Mouse (Mus musculus) gastrocnemius, adult 2 months (tissue): ENCODE measurements around the gene Brd3os. TPM values are rescaled to one million over a fixed set of nuclear protein-coding genes. Genes with fewer than 3 reads are reported as not detected.
A peak's percentile ranks its signal among the peaks of the same experiment; 100 is the strongest.

ENCODE experiments used
- DNase-seq: peaks from one replicate; pipeline ENCODE4 v3.0.0; 2022
- H3K27ac ChIP-seq: fragments of 200-600 bp; 2 replicates; pipeline ENCODE4 v1.8.1; 2022; ENCODE audit warnings: mild to moderate bottlenecking
- H3K4me3 ChIP-seq: fragments of 200-600 bp; 2 replicates; pipeline ENCODE4 v1.8.1; 2022; ENCODE audit warnings: mild to moderate bottlenecking, moderate library complexity
- CTCF ChIP-seq: fragments of 200-600 bp; IDR thresholded peaks from 2 replicates; pipeline ENCODE4 v1.8.1; 2022; ENCODE audit warnings: antibody characterized with exemption, mild to moderate bottlenecking, moderate library complexity
- intact Hi-C: fragments of 180-260 bp; cut with DNase I; formaldehyde crosslinking; loops from one replicate; pipeline ENCODE4 v1.15.1; 2025
- total RNA-seq, 2 experiments: library from RNA; stranded (reverse); gene quantifications; 2 replicates each; pipeline ENCODE4 v1.2.3; 2021

Brd3os gene
- total RNA-seq, 2 experiments from 2014 or later = 0.61 to 1.0 TPM

- Histone ChIP-seq H3K4me3 (peak overlapping the region; percentile 99), H3K27ac (peak overlapping the region; percentile 91)
- no peak for TF ChIP-seq CTCF
- intact Hi-C loops = no loop called here
- DNase-seq = peak; percentile 82
These were observed 15.7 kb upstream of the Brd3os start for GRCm38 (mm10) chr2:27426406-27426854.

DNA sequence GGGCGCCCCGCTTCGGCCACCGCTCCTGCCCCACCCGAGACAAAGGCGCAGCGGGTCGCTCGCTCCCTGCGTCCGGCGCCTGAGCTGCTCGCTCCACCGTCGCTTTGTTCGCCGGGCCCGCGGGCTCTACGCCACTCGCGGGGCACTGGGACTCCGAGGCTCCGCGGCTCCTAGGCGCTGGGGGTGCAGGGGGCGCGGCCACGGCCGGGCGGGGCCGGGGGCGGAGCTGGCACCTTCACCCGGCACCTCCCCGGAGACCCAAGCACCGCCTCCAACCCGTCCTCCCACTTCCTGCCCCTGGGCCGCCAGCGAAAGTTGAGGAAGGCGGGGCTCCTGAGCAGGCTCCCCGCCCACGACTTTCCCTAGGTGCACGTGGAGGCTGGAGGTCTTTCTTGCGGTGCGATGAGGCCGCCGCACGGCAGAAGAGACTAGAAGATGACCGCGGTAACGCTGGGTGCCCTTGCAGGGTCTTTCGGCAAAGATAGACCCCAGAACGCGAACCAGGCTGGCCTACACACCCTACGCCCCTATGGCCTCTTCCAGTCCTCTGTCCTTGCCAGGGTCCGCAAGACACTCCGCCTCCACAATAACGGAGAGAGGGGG is 15.2 kb upstream of the Brd3os start, which contains the start of gene Vav2:
Vav2 (minus strand) TSS at position 179 of the 603 bp plus-strand sequence.
- Histone ChIP-seq H3K27ac (peak within 1 kb of the TSS; percentile 91), H3K4me3 (peak within 1 kb of the TSS; percentile 99)
- no peak for TF ChIP-seq CTCF
- DNase-seq = peak; percentile 96
- intact Hi-C loops = no loop called here

- no peak overlapping the region for H3K4me3 ChIP-seq
- DNase-seq = peak; percentile 86
- TF ChIP-seq CTCF = peak; percentile 100
- intact Hi-C loops = loop anchor here (1.0 kb wide), 1 partner anchor 139 kb away; no protein-coding TSS in a partner anchor
- H3K27ac ChIP-seq = no peak overlapping the region
These were observed 14.1 kb upstream of the Brd3os start for GRCm38 (mm10) chr2:27428071-27428470.

DNA sequence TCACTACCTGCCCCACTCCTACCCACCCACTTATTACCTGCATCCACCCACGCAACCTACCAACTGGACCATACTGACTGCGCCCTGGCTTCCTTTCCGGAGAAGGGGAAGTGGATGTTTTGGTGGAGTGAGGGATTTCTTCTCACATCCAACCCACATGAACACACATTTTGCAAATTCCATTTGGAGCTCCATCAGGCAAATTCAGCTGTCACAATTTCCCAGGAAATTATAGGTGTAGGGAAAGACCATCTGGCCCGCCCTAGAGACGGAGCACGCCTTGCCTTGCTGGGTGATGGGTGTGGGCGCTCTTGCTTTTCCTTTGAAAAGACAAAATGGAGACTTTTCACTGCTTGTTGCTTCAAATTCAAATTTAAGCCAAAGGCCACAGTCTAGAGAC is 11.5 kb upstream of the Brd3os start:
- intact Hi-C loops = no loop called here
- Histone ChIP-seq H3K27ac (no peak overlapping the region), H3K4me3 (no peak overlapping the region)
- DNase-seq = no peak
- TF ChIP-seq CTCF = no peak

DNA sequence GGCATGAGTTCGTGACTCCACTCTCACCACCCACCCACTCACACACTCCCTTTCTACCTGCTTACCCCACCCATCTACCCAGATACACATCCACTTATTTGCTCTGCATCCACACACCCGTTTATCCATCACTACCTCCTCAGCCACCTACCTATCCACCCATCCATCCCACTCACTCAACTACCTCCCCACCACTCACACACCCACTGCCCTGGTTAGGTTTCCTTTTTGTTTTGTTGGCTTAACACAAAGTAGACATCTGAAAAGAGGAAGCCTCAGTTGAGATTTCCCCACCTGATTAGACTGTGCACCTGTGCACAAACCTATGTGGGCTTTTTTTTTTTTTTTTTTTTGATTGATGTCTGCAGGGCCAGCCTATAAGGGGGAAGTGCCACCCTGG is 9.5 kb upstream of the Brd3os start:
- no peak for DNase-seq
- no peak for TF ChIP-seq CTCF
- intact Hi-C loops = no loop called here
- no peak overlapping the region for H3K27ac ChIP-seq
- H3K4me3 ChIP-seq = no peak overlapping the region

DNA sequence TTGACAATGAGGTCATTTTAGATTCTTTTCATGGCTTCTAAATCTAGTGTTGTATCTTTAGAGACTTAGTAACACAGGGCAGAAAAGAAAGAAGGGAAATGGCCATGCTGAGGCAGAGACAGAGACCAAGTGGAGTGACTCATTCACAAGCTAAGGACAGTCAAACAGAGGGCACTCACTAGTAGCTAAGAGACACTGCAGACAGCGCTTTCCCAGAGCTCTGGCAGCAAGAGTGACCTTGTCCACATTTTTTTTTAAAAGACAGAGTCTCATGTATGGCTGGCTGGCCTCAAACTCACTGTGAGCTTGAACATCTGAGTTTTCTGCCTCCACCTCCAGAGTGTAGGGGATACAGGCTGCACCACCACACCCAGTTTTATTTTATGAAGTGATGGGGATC is 4.2 kb upstream of the Brd3os start:
- Histone ChIP-seq H3K27ac (no peak overlapping the region), H3K4me3 (no peak overlapping the region)
- TF ChIP-seq CTCF = no peak
- no peak for DNase-seq
- intact Hi-C loops = no loop called here

DNA sequence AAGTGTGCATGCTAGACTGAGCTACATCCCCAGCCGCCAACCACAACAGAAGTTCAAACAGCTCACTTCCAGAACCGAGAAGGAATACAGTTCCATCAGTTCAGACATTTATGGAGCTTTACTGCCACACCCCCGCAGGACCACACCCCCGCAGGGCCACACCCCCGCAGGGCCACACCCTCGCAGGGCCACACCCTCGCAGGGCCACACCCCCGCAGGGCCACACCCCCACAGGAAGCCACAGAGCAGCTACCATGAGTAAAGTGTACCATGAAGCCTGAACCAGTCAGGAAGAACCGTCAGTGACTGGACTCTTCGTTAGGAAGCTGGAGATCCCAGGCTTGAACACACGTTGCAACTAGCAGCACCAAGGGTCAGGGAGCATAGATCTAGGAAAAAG is 3.8 kb upstream of the Brd3os start:
- H3K27ac ChIP-seq = no peak overlapping the region
- intact Hi-C loops = no loop called here
- DNase-seq = no peak
- TF ChIP-seq CTCF = no peak
- H3K4me3 ChIP-seq = no peak overlapping the region

DNA sequence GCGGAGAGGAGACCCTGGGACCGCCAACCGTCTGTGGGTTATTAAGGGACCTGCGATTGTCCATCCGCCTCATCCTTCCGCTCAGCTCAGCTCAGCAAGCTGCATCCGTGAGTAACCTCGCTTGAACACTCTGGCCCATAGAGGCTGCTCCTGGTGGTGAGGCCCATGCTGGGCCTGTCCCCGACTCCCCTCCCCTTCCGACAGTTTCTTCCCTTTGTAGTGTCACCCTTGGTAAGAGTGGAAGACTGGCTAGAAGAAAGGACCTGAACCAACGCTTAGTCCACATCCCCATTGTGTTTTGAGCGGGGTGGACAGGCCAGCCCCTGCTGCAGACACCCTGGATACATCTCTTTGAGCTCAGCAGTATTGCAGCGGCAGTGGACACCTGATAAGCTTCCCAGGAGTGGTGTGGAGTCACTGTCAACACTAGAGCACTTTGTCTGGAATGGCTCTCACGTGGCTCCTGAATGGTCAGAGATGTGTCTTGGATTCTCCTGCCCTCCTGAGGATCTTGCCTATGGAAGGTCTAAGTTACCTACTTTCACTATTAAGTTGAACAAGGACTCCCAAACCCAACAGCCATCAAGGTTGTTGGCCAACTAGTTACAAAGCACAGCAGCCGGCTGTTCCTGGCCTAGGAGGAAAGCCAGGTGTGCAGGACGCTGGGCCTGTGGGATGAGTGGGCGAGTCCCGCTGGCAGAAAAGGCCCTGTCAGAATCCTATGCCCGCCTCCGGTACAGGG is 755 bp downstream of the Brd3os start:
- peak overlapping the region; percentile 80 for H3K4me3 ChIP-seq
- TF ChIP-seq CTCF = no peak
- no peak for DNase-seq
- intact Hi-C loops = no loop called here
- H3K27ac ChIP-seq = peak overlapping the region; percentile 68

- TF ChIP-seq CTCF = no peak
These were observed 1.3 kb downstream of the Brd3os start for GRCm38 (mm10) chr2:27443450-27443708.

GRCm38 (mm10) chr2:27445910-27446309 is 3.8 kb downstream of the Brd3os start:
- intact Hi-C loops = no loop called here
- no peak for DNase-seq
- TF ChIP-seq CTCF = no peak
- Histone ChIP-seq H3K4me3 (no peak overlapping the region), H3K27ac (no peak overlapping the region)

More at GRCm38 (mm10) chr2:27443450-27443708, 1.3 kb downstream of the Brd3os start:
- peak overlapping the region; percentile 80; the same call in 1 of the 2 replicates for H3K4me3 ChIP-seq
- no peak overlapping the region for H3K27ac ChIP-seq
- intact Hi-C loops = no loop called here
- no peak for DNase-seq

DNA sequence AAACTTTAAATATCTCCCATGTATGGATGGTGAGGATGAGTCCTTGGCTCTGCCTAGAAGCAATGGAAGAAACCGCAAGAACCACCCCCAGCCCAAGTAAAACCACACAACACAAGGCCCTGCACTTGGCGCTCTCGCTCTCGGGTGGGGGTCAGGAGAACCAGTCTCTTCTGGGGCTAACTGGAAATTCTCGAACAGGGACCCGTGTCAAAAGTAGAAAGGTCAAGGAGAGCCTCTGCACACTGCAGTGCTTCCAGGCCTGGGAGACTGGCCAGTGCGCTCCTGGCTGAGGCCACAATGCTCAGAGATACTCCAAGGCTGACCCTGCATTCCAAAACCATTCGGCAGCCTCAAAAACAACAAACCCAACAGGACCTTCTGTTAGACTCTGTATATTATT is 4.7 kb downstream of the Brd3os start:
- Histone ChIP-seq H3K27ac (no peak overlapping the region), H3K4me3 (no peak overlapping the region)
- intact Hi-C loops = no loop called here
- no peak for TF ChIP-seq CTCF
- DNase-seq = no peak

- TF ChIP-seq CTCF = peak; percentile 1; the same call in 1 of the 2 replicates
These were observed 5.7 kb downstream of the Brd3os start for GRCm38 (mm10) chr2:27447782-27448181.

DNA sequence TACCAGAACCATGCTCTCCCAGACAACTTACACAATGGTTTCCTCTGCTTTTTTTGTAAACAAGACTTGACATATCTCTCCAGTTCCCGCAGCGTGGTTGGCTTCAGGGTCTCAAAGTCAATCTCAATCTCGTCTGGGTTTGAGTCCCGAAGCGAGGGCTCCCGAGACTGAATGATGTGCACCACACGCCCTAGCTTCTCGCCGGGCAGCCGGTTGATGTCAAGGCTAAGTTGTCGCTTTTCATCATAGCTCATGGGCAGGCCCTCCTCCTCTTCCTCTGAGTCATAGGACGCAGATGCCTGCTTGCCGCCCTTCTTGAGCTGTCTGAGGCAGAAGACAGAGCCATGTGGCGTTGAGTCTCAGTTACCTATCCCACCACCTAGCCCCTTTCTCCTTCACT is 8.1 kb downstream of the Brd3os start:
- no peak overlapping the region for H3K4me3 ChIP-seq
- no peak for TF ChIP-seq CTCF
- no peak overlapping the region for H3K27ac ChIP-seq
- intact Hi-C loops = no loop called here
- DNase-seq = no peak

More at GRCm38 (mm10) chr2:27447782-27448181, 5.7 kb downstream of the Brd3os start:
- intact Hi-C loops = no loop called here
- DNase-seq = no peak
- no peak overlapping the region for H3K4me3 ChIP-seq
- H3K27ac ChIP-seq = no peak overlapping the region

- Histone ChIP-seq H3K27ac (no peak overlapping the region), H3K4me3 (no peak overlapping the region)
- DNase-seq = no peak
- TF ChIP-seq CTCF = no peak
- intact Hi-C loops = no loop called here
These were observed 17.6 kb downstream of the Brd3os start for GRCm38 (mm10) chr2:27459735-27460134.
